Mouse (Mus musculus): ENCODE measurements around the gene Adam12. TPM values are rescaled to one million over a fixed set of nuclear protein-coding genes. Genes with fewer than 3 reads are reported as not detected.

Adam12 gene
- polyA plus RNA-seq, 1 experiment, result 1.8 TPM

- Histone ChIP-seq H3K4me3 (replicated peaks; ENCODE audit: control insufficient read depth, low read depth, low read length) (no peak overlapping the region), H3K27ac (ENCODE audit: control insufficient read depth, insufficient read depth, low read depth, low read length, poor library complexity) (no peak overlapping the region), H3K4me1 (ENCODE audit: control insufficient read depth, insufficient read depth, low read length) (no peaks in the 10 kb centered on the region)
- 76% methylated on average over 5 of the region's 5 CpGs for WGBS
- no peak for TF ChIP-seq POLR2A (IDR thresholded peaks at IDR 0.05; ENCODE audit: borderline replicate concordance, control insufficient read depth, low read depth, low read length)
- no peak for TF ChIP-seq CTCF (IDR thresholded peaks at IDR 0.05; ENCODE audit: control insufficient read depth, insufficient read depth, low read length)
Measured at GRCm38 (mm10) chr7:133988356-133988755, 243.6 kb downstream of the Adam12 start.

GRCm38 (mm10) chr7:133986201-133986600 lies 245.7 kb downstream of the Adam12 start:
- Histone ChIP-seq H3K27ac (ENCODE audit: control insufficient read depth, insufficient read depth, low read depth, low read length, poor library complexity) (no peak overlapping the region), H3K4me3 (replicated peaks; ENCODE audit: control insufficient read depth, low read depth, low read length) (no peak overlapping the region), H3K4me1 (ENCODE audit: control insufficient read depth, insufficient read depth, low read length) (no peaks in the 10 kb centered on the region)
- WGBS, result 72% methylated on average over 4 of the region's 4 CpGs
- TF ChIP-seq CTCF (IDR thresholded peaks at IDR 0.05; ENCODE audit: control insufficient read depth, insufficient read depth, low read length) (no peak), POLR2A (IDR thresholded peaks at IDR 0.05; ENCODE audit: borderline replicate concordance, control insufficient read depth, low read depth, low read length) (no peak)

GRCm38 (mm10) chr7:133985648-133986047 lies 246.3 kb downstream of the Adam12 start:
- Histone ChIP-seq H3K4me1 (ENCODE audit: control insufficient read depth, insufficient read depth, low read length) (no peaks in the 10 kb centered on the region), H3K4me3 (replicated peaks; ENCODE audit: control insufficient read depth, low read depth, low read length) (no peak overlapping the region), H3K27ac (ENCODE audit: control insufficient read depth, insufficient read depth, low read depth, low read length, poor library complexity) (no peak overlapping the region)
- TF ChIP-seq POLR2A (IDR thresholded peaks at IDR 0.05; ENCODE audit: borderline replicate concordance, control insufficient read depth, low read depth, low read length) (no peak), CTCF (IDR thresholded peaks at IDR 0.05; ENCODE audit: control insufficient read depth, insufficient read depth, low read length) (no peak)
- 50% methylated on average over 1 of the region's 1 CpGs for WGBS

DNA sequence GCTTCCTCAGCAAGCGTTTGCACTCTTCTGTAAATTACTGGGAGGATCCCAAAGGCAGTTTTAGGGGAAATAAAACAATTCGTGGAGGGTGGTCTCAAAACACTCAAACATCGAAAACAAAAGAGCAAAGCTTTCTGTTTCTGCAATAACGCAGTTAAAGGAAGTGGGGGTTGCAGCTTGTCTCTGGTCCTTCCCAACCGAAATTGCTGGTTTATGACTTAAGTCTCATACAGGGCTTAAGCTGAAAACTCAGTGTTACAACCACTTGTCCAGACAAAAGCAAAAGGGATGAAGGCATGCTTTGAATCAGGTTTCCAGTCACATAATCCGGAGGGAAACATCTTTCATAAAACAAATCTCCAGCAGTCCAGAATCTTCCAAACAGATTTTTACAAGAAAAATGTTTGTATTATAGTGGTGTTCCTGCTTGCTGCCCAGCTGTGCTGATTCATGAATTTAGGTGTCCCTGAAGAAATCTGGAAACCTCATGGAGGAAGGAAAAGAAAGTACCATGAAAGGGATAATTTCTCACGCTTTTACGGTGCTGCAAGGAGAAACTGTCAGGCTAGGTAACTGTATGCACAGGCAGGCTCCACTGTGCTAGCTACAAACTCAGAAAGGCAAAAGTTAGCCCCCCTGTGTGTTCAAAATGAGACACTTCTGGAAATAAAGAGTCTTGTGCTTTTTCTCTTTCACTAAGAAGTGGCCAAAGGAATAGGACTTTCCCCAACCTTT lies 255.4 kb downstream of the Adam12 start:
- no peak for TF ChIP-seq POLR2A (IDR thresholded peaks at IDR 0.05; ENCODE audit: borderline replicate concordance, control insufficient read depth, low read depth, low read length)
- no peak for TF ChIP-seq CTCF (IDR thresholded peaks at IDR 0.05; ENCODE audit: control insufficient read depth, insufficient read depth, low read length)
- Histone ChIP-seq H3K4me3 (replicated peaks; ENCODE audit: control insufficient read depth, low read depth, low read length) (no peak overlapping the region), H3K27ac (ENCODE audit: control insufficient read depth, insufficient read depth, low read depth, low read length, poor library complexity) (no peak overlapping the region)

GRCm38 (mm10) chr7:133971086-133971485 lies 260.9 kb downstream of the Adam12 start:
- TF ChIP-seq CTCF (IDR thresholded peaks at IDR 0.05; ENCODE audit: control insufficient read depth, insufficient read depth, low read length) (no peak), POLR2A (IDR thresholded peaks at IDR 0.05; ENCODE audit: borderline replicate concordance, control insufficient read depth, low read depth, low read length) (no peak)
- Histone ChIP-seq H3K4me1 (ENCODE audit: control insufficient read depth, insufficient read depth, low read length) (no peaks in the 10 kb centered on the region), H3K27ac (ENCODE audit: control insufficient read depth, insufficient read depth, low read depth, low read length, poor library complexity) (no peak overlapping the region), H3K4me3 (replicated peaks; ENCODE audit: control insufficient read depth, low read depth, low read length) (no peak overlapping the region)
- 44% methylated on average over 1 of the region's 1 CpGs for WGBS

More for the DNA sequence above, 255.4 kb downstream of the Adam12 start:
- H3K4me1 ChIP-seq (ENCODE audit: control insufficient read depth, insufficient read depth, low read length), result no peaks in the 10 kb centered on the region
- 24% methylated on average over 8 of the region's 8 CpGs for WGBS

- Histone ChIP-seq H3K4me1 (ENCODE audit: control insufficient read depth, insufficient read depth, low read length) (no peaks in the 10 kb centered on the region), H3K27ac (ENCODE audit: control insufficient read depth, insufficient read depth, low read depth, low read length, poor library complexity) (no peak overlapping the region), H3K4me3 (replicated peaks; ENCODE audit: control insufficient read depth, low read depth, low read length) (no peak overlapping the region)
- 87% methylated on average over 5 of the region's 5 CpGs for WGBS
- no peak for TF ChIP-seq CTCF (IDR thresholded peaks at IDR 0.05; ENCODE audit: control insufficient read depth, insufficient read depth, low read length)
- no peak for TF ChIP-seq POLR2A (IDR thresholded peaks at IDR 0.05; ENCODE audit: borderline replicate concordance, control insufficient read depth, low read depth, low read length)
Measured at GRCm38 (mm10) chr7:133970407-133970806, 261.5 kb downstream of the Adam12 start.

DNA sequence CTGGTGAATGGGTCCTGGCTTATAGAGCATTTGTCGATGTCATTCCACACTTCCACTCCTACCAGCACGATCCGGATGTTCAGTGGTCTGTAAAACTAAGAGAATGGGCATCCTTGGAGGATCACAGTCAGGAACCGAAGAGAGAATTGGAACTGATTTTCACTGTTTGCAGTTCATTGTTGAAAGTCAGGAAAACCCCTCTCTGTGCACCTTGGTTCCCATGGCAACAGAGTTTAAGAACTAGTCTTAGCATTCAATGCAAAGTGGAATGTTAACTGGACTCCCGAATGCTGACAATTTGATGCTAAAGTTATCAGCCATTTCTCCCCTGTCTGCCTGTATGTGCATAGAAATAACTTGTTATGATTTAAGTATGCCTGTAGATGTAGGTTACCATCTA lies 264.0 kb downstream of the Adam12 start:
- Histone ChIP-seq H3K4me3 (replicated peaks; ENCODE audit: control insufficient read depth, low read depth, low read length) (no peak overlapping the region), H3K27ac (ENCODE audit: control insufficient read depth, insufficient read depth, low read depth, low read length, poor library complexity) (no peak overlapping the region), H3K4me1 (ENCODE audit: control insufficient read depth, insufficient read depth, low read length) (no peaks in the 10 kb centered on the region)
- 87% methylated on average over 5 of the region's 5 CpGs for WGBS
- TF ChIP-seq CTCF (IDR thresholded peaks at IDR 0.05; ENCODE audit: control insufficient read depth, insufficient read depth, low read length), result no peak
- no peak for TF ChIP-seq POLR2A (IDR thresholded peaks at IDR 0.05; ENCODE audit: borderline replicate concordance, control insufficient read depth, low read depth, low read length)

DNA sequence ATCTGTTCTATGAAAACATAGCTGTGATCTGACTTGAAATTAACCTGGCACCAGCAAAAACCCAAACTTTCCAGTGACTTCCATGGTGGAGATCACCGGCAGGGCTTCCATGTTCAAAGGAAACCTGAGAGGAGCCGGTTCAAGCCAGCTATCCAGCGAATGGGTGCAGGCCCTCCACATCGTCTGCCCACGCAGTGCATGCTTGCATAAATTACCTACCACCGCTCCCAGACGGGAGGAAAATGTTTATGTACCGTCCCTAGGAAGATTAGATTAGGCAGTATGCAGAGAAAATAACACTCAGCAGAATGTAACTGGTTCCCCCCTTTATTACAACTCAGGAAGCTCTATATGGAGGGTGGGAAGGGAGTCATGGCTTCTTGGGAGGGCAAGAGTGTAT lies 268.4 kb downstream of the Adam12 start:
- WGBS, result 83% methylated on average over 8 of the region's 8 CpGs
- no peak overlapping the region for H3K4me3 ChIP-seq (replicated peaks; ENCODE audit: control insufficient read depth, low read depth, low read length)
- H3K27ac ChIP-seq (ENCODE audit: control insufficient read depth, insufficient read depth, low read depth, low read length, poor library complexity), result no peak overlapping the region
- TF ChIP-seq POLR2A (IDR thresholded peaks at IDR 0.05; ENCODE audit: borderline replicate concordance, control insufficient read depth, low read depth, low read length) (no peak), CTCF (IDR thresholded peaks at IDR 0.05; ENCODE audit: control insufficient read depth, insufficient read depth, low read length) (no peak)
- no peaks in the 10 kb centered on the region for H3K4me1 ChIP-seq (ENCODE audit: control insufficient read depth, insufficient read depth, low read length)

Data from bone marrow, adult 2 months (tissue).